Mouse (Mus musculus) midbrain, embryonic 13.5 days (tissue): ENCODE results near the gene Dock9. TPM values are rescaled to one million over a fixed set of nuclear protein-coding genes. Genes with fewer than 3 reads are reported as not detected.

Experiments used
- ATAC-seq: fragments of 200-750 bp; cut with Nextera tagmentation; 2 replicates; pipeline ENCODE4 v1.8.0; 2017; ENCODE audit warnings: mild to moderate bottlenecking, moderate TSS enrichment, moderate library complexity
- H3K27ac ChIP-seq: fragments of 300-500 bp; sonication (generic); 2 replicates; pipeline ENCODE4 v1.5.1; 2015; ENCODE audit warnings: inconsistent platforms, mild to moderate bottlenecking, moderate library complexity
- H3K27me3 ChIP-seq: fragments of 300-500 bp; sonication (generic); 2 replicates; pipeline ENCODE4 v1.6.1; 2015; ENCODE audit warnings: mild to moderate bottlenecking, inconsistent platforms
- H3K36me3 ChIP-seq: fragments of 300-500 bp; sonication (generic); 2 replicates; pipeline ENCODE4 v1.6.1; 2015; ENCODE audit warnings: mild to moderate bottlenecking, inconsistent platforms
- H3K4me1 ChIP-seq: fragments of 300-500 bp; sonication (generic); replicated peaks from 2 replicates; pipeline ENCODE4 v1.6.1; 2015; ENCODE audit warnings: inconsistent platforms
- H3K4me2 ChIP-seq: fragments of 300-500 bp; sonication (generic); replicated peaks from 2 replicates; pipeline ENCODE4 v1.6.1; 2015; ENCODE audit warnings: moderate library complexity, mild to moderate bottlenecking, inconsistent platforms
- H3K4me3 ChIP-seq: fragments of 300-500 bp; sonication (generic); replicated peaks from 2 replicates; pipeline ENCODE4 v1.5.1; 2015; ENCODE audit warnings: mild to moderate bottlenecking, inconsistent platforms
- H3K9ac ChIP-seq: fragments of 300-500 bp; sonication (generic); replicated peaks from 2 replicates; pipeline ENCODE4 v1.6.1; 2015; ENCODE audit warnings: mild to moderate bottlenecking, inconsistent platforms
- H3K9me3 ChIP-seq: fragments of 300-500 bp; sonication (generic); 2 replicates; pipeline ENCODE4 v1.6.1; 2016; ENCODE audit warnings: mild to moderate bottlenecking, inconsistent platforms
- WGBS: fragments of 180-500 bp; shearing (Covaris S2); methylation state at CpG from one replicate; pipeline ENCODE4 v1.1.7; 2015; 5-methylcytosine and 5-hydroxymethylcytosine counted together
- polyA plus RNA-seq: library from polyadenylated mRNA; unstranded; fragments of >200 nt; fragmentation: Nextera tagmentation; extraction: Ambion mirVana; gene quantifications from 2 replicates; pipeline ENCODE4 v1.2.1, GENCODE M21; 2015

Gene Dock9
- polyA plus RNA-seq, 1 experiment from 2014 or later = 5.5 TPM

- no peak for ATAC-seq
- Histone ChIP-seq H3K9ac (no peak within 1 kb of the TSS), H3K9me3 (no peaks in the 10 kb centered on the region), H3K27me3 (peaks cover 35% of the 10 kb centered on the region), H3K4me1 (peaks cover 8% of the 10 kb centered on the region), H3K4me3 (peak within 1 kb of the TSS; percentile 23), H3K27ac (no peak within 1 kb of the TSS), H3K36me3 (no peaks in the 10 kb centered on the region), H3K4me2 (peak within 1 kb of the TSS; percentile 48)
- 11% methylated on average over 33 of the region's 33 CpGs for WGBS
These were observed 292.7 kb downstream of the Dock9 start, which contains the start of gene Slc15a1 for GRCm38 (mm10) chr14:121504781-121505484. TSS of gene Slc15a1 (minus strand) at chr14:121505252.

GRCm38 (mm10) chr14:121500577-121500976 lies 297.1 kb downstream of the Dock9 start:
- no peak overlapping the region for H3K27ac ChIP-seq
- peaks cover 8% of the 10 kb centered on the region for H3K4me1 ChIP-seq
- no peaks in the 10 kb centered on the region for H3K9me3 ChIP-seq
- H3K36me3 ChIP-seq = no peaks in the 10 kb centered on the region
- H3K27me3 ChIP-seq = peaks cover 18% of the 10 kb centered on the region
- WGBS = 86% methylated on average over 2 of the region's 2 CpGs
- no peak for ATAC-seq
- no peak overlapping the region for H3K4me3 ChIP-seq
- no peak overlapping the region for H3K9ac ChIP-seq
- no peak overlapping the region for H3K4me2 ChIP-seq

GRCm38 (mm10) chr14:121499769-121500168 lies 297.9 kb downstream of the Dock9 start:
- no peak for ATAC-seq
- peaks cover 10% of the 10 kb centered on the region for H3K27me3 ChIP-seq
- H3K9ac ChIP-seq = no peak overlapping the region

GRCm38 (mm10) chr14:121497800-121498199 lies 299.8 kb downstream of the Dock9 start:
- no peaks in the 10 kb centered on the region for H3K36me3 ChIP-seq
- no peak overlapping the region for H3K4me3 ChIP-seq
- WGBS = 75% methylated on average over 1 of the region's 1 CpGs
- peaks cover 4% of the 10 kb centered on the region; the same call in 1 of the 2 replicates for H3K4me1 ChIP-seq
- no peak overlapping the region for H3K9ac ChIP-seq
- H3K9me3 ChIP-seq = no peaks in the 10 kb centered on the region
- H3K4me2 ChIP-seq = no peak overlapping the region
- H3K27ac ChIP-seq = no peak overlapping the region
- no peaks in the 10 kb centered on the region for H3K27me3 ChIP-seq
- ATAC-seq = no peak

More at GRCm38 (mm10) chr14:121499769-121500168, 297.9 kb downstream of the Dock9 start:
- Histone ChIP-seq H3K4me2 (no peak overlapping the region), H3K4me1 (peaks cover 3% of the 10 kb centered on the region; the same call in 1 of the 2 replicates), H3K9me3 (no peaks in the 10 kb centered on the region), H3K36me3 (no peaks in the 10 kb centered on the region), H3K4me3 (no peak overlapping the region), H3K27ac (no peak overlapping the region)
- 86% methylated on average over 1 of the region's 1 CpGs for WGBS

GRCm38 (mm10) chr14:121495741-121496140 lies 301.9 kb downstream of the Dock9 start:
- Histone ChIP-seq H3K4me1 (peaks cover 12% of the 10 kb centered on the region), H3K27ac (no peak overlapping the region), H3K36me3 (no peaks in the 10 kb centered on the region), H3K27me3 (no peaks in the 10 kb centered on the region), H3K9me3 (no peaks in the 10 kb centered on the region), H3K4me2 (no peak overlapping the region), H3K9ac (no peak overlapping the region), H3K4me3 (no peak overlapping the region)
- 84% methylated on average over 4 of the region's 4 CpGs for WGBS
- no peak for ATAC-seq

- no peak for ATAC-seq
- no peak overlapping the region for H3K27ac ChIP-seq
- WGBS = 88% methylated on average over 2 of the region's 2 CpGs
- no peaks in the 10 kb centered on the region for H3K27me3 ChIP-seq
- no peak overlapping the region for H3K4me2 ChIP-seq
- no peak overlapping the region for H3K4me3 ChIP-seq
- H3K9ac ChIP-seq = no peak overlapping the region
- no peaks in the 10 kb centered on the region for H3K36me3 ChIP-seq
- H3K9me3 ChIP-seq = no peaks in the 10 kb centered on the region
- peaks cover 12% of the 10 kb centered on the region for H3K4me1 ChIP-seq
These were observed 302.5 kb downstream of the Dock9 start for GRCm38 (mm10) chr14:121495120-121495519.

GRCm38 (mm10) chr14:121494238-121494637 lies 303.4 kb downstream of the Dock9 start:
- Histone ChIP-seq H3K36me3 (no peaks in the 10 kb centered on the region), H3K27ac (no peak overlapping the region), H3K4me1 (peaks cover 12% of the 10 kb centered on the region), H3K4me2 (no peak overlapping the region), H3K4me3 (no peak overlapping the region), H3K27me3 (no peaks in the 10 kb centered on the region), H3K9me3 (no peaks in the 10 kb centered on the region), H3K9ac (no peak overlapping the region)
- ATAC-seq = no peak
- WGBS = 67% methylated on average over 2 of the region's 2 CpGs

GRCm38 (mm10) chr14:121493712-121494111 lies 303.9 kb downstream of the Dock9 start:
- Histone ChIP-seq H3K36me3 (no peaks in the 10 kb centered on the region), H3K27me3 (no peaks in the 10 kb centered on the region), H3K4me2 (no peak overlapping the region), H3K4me3 (no peak overlapping the region), H3K9me3 (no peaks in the 10 kb centered on the region), H3K9ac (no peak overlapping the region), H3K27ac (no peak overlapping the region), H3K4me1 (peaks cover 12% of the 10 kb centered on the region)
- 82% methylated on average over 3 of the region's 3 CpGs for WGBS
- ATAC-seq = no peak

GRCm38 (mm10) chr14:121492328-121492727 lies 305.3 kb downstream of the Dock9 start:
- no peak overlapping the region for H3K4me3 ChIP-seq
- H3K9ac ChIP-seq = no peak overlapping the region
- ATAC-seq = no peak

More at GRCm38 (mm10) chr14:121492328-121492727, 305.3 kb downstream of the Dock9 start:
- Histone ChIP-seq H3K27me3 (no peaks in the 10 kb centered on the region), H3K27ac (no peak overlapping the region), H3K4me1 (peaks cover 12% of the 10 kb centered on the region), H3K4me2 (no peak overlapping the region), H3K36me3 (no peaks in the 10 kb centered on the region), H3K9me3 (no peaks in the 10 kb centered on the region)
- 65% methylated on average over 8 of the region's 8 CpGs for WGBS

Other genes starting within 250 kb of the Dock9 start
- gene Ubac2, start 80.8 kb upstream of the Dock9 start, polyA plus RNA-seq = 51.2 and 53.7 TPM in 2 replicates
- 0.24 TPM in 1 of 2 replicates, not detected in the other for gene Gpr18, start 117.9 kb upstream of the Dock9 start, polyA plus RNA-seq
- gene Gpr183, start 167.4 kb upstream of the Dock9 start, polyA plus RNA-seq = 0.72 and 1.2 TPM in 2 replicates
- gene Timm8a2, start 236.8 kb upstream of the Dock9 start, polyA plus RNA-seq = not detected in 2 replicates